ENCODE assay signal across 16 mouse cellular contexts in genomic region chr2:121178828-121179479, GRCm38 (mm10). TPM values are rescaled to one million over a fixed set of nuclear protein-coding genes. Genes with fewer than 3 reads are reported as not detected.
DNase-seq lines count a peak whose midpoint lies in the region; ATAC-seq and TF ChIP-seq lines count a peak whose summit lies in the region.
"Had no signal": no experiment of that assay in that cellular context is flagged by ENCODE, and none has a peak within 500 bp of the region (broad histone marks: within the 10 kb centered on the region; RNA-seq: fewer than 3 reads in every experiment).

No protein-coding gene starts in this region.

- H3K27ac ChIP-seq in heart, adult 2 months: no peak overlapping the region
- no peak overlapping the region for H3K27ac ChIP-seq in heart, embryonic 12.5 days (ENCODE audit: poor library complexity, severe bottlenecking)
- no peak overlapping the region for H3K27ac ChIP-seq in liver, postnatal 0 days (ENCODE audit: low read depth)
- H3K27ac ChIP-seq in liver, embryonic 11.5 days (ENCODE audit: low read depth, low read length): no peak overlapping the region
- no peak overlapping the region; the same call in 1 of the 2 replicates for H3K27ac ChIP-seq in MEL (ENCODE audit: control insufficient read depth, low read depth, low read length)
- no peak overlapping the region for H3K27ac ChIP-seq in small intestine, adult 2 months (ENCODE audit: insufficient read depth, low read depth, low read length)
- H3K27ac ChIP-seq in thymus, adult 2 months (ENCODE audit: control insufficient read depth, insufficient read depth, low read length): no peak overlapping the region
- H3K27ac ChIP-seq: limb, embryonic 12.5 days; midbrain, embryonic 15.5 days had no signal

- no peaks in the 10 kb centered on the region for H3K27me3 ChIP-seq in heart, adult 2 months (ENCODE audit: control insufficient read depth, insufficient read depth, low read length)
- H3K27me3 ChIP-seq in heart, embryonic 12.5 days (replicated peaks): no peaks in the 10 kb centered on the region
- H3K27me3 ChIP-seq in liver, postnatal 0 days (ENCODE audit: insufficient read depth, low read length): no peaks in the 10 kb centered on the region
- no peaks in the 10 kb centered on the region for H3K27me3 ChIP-seq in liver, embryonic 11.5 days (replicated peaks; ENCODE audit: control insufficient read depth, insufficient read depth, low read length)
- no peaks in the 10 kb centered on the region for H3K27me3 ChIP-seq in MEL (ENCODE audit: control insufficient read depth in 1 of 2, insufficient read depth in 2 of 2, low read length in 2 of 2)
- H3K27me3 ChIP-seq in small intestine, adult 2 months (ENCODE audit: control insufficient read depth, insufficient read depth, low read length): no peaks in the 10 kb centered on the region
- no peaks in the 10 kb centered on the region for H3K27me3 ChIP-seq in thymus, adult 2 months (ENCODE audit: control insufficient read depth, insufficient read depth, low read length)
- H3K27me3 ChIP-seq: limb, embryonic 12.5 days; midbrain, embryonic 15.5 days had no signal

- no peak overlapping the region for H3K4me3 ChIP-seq in heart, adult 2 months
- no peak overlapping the region for H3K4me3 ChIP-seq in heart, embryonic 12.5 days
- H3K4me3 ChIP-seq in liver, postnatal 0 days (ENCODE audit: low read depth, low read length): no peak overlapping the region
- H3K4me3 ChIP-seq in liver, embryonic 11.5 days (ENCODE audit: low read depth, low read length): no peak overlapping the region
- no peak overlapping the region for H3K4me3 ChIP-seq in MEL (ENCODE audit: control insufficient read depth in 1 of 2, insufficient read depth in 1 of 2, low read depth in 2 of 2, low read length in 2 of 2)
- H3K4me3 ChIP-seq in small intestine, adult 2 months (ENCODE audit: low read depth, low read length): no peak overlapping the region
- no peak overlapping the region for H3K4me3 ChIP-seq in thymus, adult 2 months (ENCODE audit: control insufficient read depth, insufficient read depth, low read length)
- H3K4me3 ChIP-seq: limb, embryonic 12.5 days; midbrain, embryonic 15.5 days had no signal

- H3K36me3 ChIP-seq in heart, adult 2 months (ENCODE audit: control insufficient read depth, insufficient read depth, low read length): peaks cover 5% of the 10 kb centered on the region; the same call in 1 of the 2 replicates
- H3K36me3 ChIP-seq in heart, embryonic 12.5 days: peaks cover 70% of the 10 kb centered on the region
- peaks cover 50% of the 10 kb centered on the region for H3K36me3 ChIP-seq in liver, postnatal 0 days (replicated peaks; ENCODE audit: insufficient read depth, low read length)
- H3K36me3 ChIP-seq in liver, embryonic 11.5 days (ENCODE audit: control insufficient read depth, insufficient read depth, low read length): peaks cover 31% of the 10 kb centered on the region
- peaks cover 3 to 22% of the 10 kb centered on the region in 2 experiments for H3K36me3 ChIP-seq in MEL (ENCODE audit: control insufficient read depth in 1 of 2, insufficient read depth in 2 of 2, low read length in 2 of 2)
- H3K36me3 ChIP-seq in small intestine, adult 2 months (ENCODE audit: control insufficient read depth, insufficient read depth, low read length): peaks cover 43% of the 10 kb centered on the region
- peaks cover 58% of the 10 kb centered on the region for H3K36me3 ChIP-seq in thymus, adult 2 months (ENCODE audit: control insufficient read depth, insufficient read depth, low read length)

- intact Hi-C loops in heart, adult 2 months (cut with DNase I): no loop called here

- no peak overlapping the region for H3K9ac ChIP-seq in heart, adult 2 months (ENCODE audit: low read depth, low read length)
- H3K9ac ChIP-seq in heart, embryonic 12.5 days: no peak overlapping the region
- no peak overlapping the region for H3K9ac ChIP-seq in liver, postnatal 0 days (replicated peaks)
- no peak overlapping the region for H3K9ac ChIP-seq in liver, embryonic 11.5 days (ENCODE audit: low read depth, low read length)
- H3K9ac ChIP-seq in MEL (ENCODE audit: control insufficient read depth, low read depth, low read length, poor library complexity, severe bottlenecking): no peak overlapping the region
- H3K9ac ChIP-seq: limb, embryonic 12.5 days; midbrain, embryonic 15.5 days had no signal

- H3K79me2 ChIP-seq in heart, adult 2 months (replicated peaks; ENCODE audit: control insufficient read depth, insufficient read depth, low read length): no peaks in the 10 kb centered on the region
- no peaks in the 10 kb centered on the region for H3K79me2 ChIP-seq in MEL (ENCODE audit: control insufficient read depth, insufficient read depth, low read length, poor library complexity)

- H3K9me3 ChIP-seq in heart, embryonic 12.5 days (replicated peaks): no peaks in the 10 kb centered on the region
- no peaks in the 10 kb centered on the region for H3K9me3 ChIP-seq in liver, postnatal 0 days (ENCODE audit: low read length)
- H3K9me3 ChIP-seq in liver, embryonic 11.5 days (ENCODE audit: control insufficient read depth, low read length): no peaks in the 10 kb centered on the region
- no peaks in the 10 kb centered on the region for H3K9me3 ChIP-seq in MEL (replicated peaks; ENCODE audit: insufficient read depth, low read length)
- H3K9me3 ChIP-seq: limb, embryonic 12.5 days; midbrain, embryonic 15.5 days had no signal

- H3K4me2 ChIP-seq in heart, embryonic 12.5 days: no peak overlapping the region
- no peak overlapping the region for H3K4me2 ChIP-seq in liver, postnatal 0 days (ENCODE audit: low read depth, low read length)
- H3K4me2 ChIP-seq in liver, embryonic 11.5 days: no peak overlapping the region
- H3K4me2 ChIP-seq: limb, embryonic 12.5 days; midbrain, embryonic 15.5 days had no signal

- TF ChIP-seq RAD21 in MEL (IDR thresholded peaks at IDR 0.05; ENCODE audit: low read depth, low read length): peak; percentile 27

- WGBS in heart, adult 2 months: 90% methylated on average over 3 of the region's 3 CpGs
- 91% methylated on average over 3 of the region's 3 CpGs for WGBS in heart, embryonic 12.5 days
- WGBS in liver, postnatal 0 days (ENCODE audit: insufficient replicate concordance): 85% methylated on average over 3 of the region's 3 CpGs
- 85% methylated on average over 3 of the region's 3 CpGs for WGBS in liver, embryonic 11.5 days
- WGBS in small intestine, adult 2 months: 94% methylated on average over 3 of the region's 3 CpGs
- 94% methylated on average over 3 of the region's 3 CpGs for WGBS in thymus, adult 2 months

- TF ChIP-seq CTCF in heart, adult 2 months (IDR thresholded peaks at IDR 0.05): peak; percentile 50
- peak; percentile 53 for TF ChIP-seq CTCF in liver, postnatal 0 days (IDR thresholded peaks at IDR 0.05; ENCODE audit: low read depth)
- TF ChIP-seq CTCF in MEL (IDR thresholded peaks at IDR 0.05 in 2 of 3, conservative IDR thresholded peaks at IDR 0.05 in 1 of 3; ENCODE audit: control insufficient read depth in 1 of 3, insufficient read depth in 1 of 3, low read depth in 2 of 3, low read length in 3 of 3, poor library complexity in 1 of 3, severe bottlenecking in 1 of 3): peak; percentile 27 to 50 (median 40); a peak in 5 of 6 replicates
- peak; percentile 23; the same call in 1 of the 2 replicates for TF ChIP-seq CTCF in small intestine, adult 2 months (IDR thresholded peaks at IDR 0.05; ENCODE audit: extremely low read depth, insufficient read length, insufficient replicate concordance, low read depth, low read length)
- no peak for TF ChIP-seq CTCF in thymus, adult 2 months (IDR thresholded peaks at IDR 0.05; ENCODE audit: borderline replicate concordance, control insufficient read depth, extremely low read depth, insufficient read depth, low read length, poor library complexity)

- no peak for DNase-seq in heart, adult 2 months
- DNase-seq in liver, postnatal 0 days: no peak
- no peak for DNase-seq in liver, embryonic 11.5 days (ENCODE audit: low spot score)
- peak; percentile 35 for DNase-seq in MEL (ENCODE audit: low read depth, low spot score)
- no peak for DNase-seq in thymus, adult 2 months
- DNase-seq in left cerebral cortex, adult 9 months (ENCODE audit: low spot score in 2 of 2): no peak
- DNase-seq: cerebellum, adult 11 months; cerebellum, postnatal 36 days; gastrocnemius, postnatal 25 days; kidney, adult 18-20 months; lung, adult 18-20 months; thymus, adult 18-20 months had no signal

- H3K4me1 ChIP-seq in heart, adult 2 months (ENCODE audit: control insufficient read depth, insufficient read depth, low read length): no peaks in the 10 kb centered on the region; the same call in 1 of the 2 replicates
- H3K4me1 ChIP-seq in heart, embryonic 12.5 days (replicated peaks): no peaks in the 10 kb centered on the region
- H3K4me1 ChIP-seq in liver, postnatal 0 days (ENCODE audit: insufficient read depth): no peaks in the 10 kb centered on the region
- no peaks in the 10 kb centered on the region for H3K4me1 ChIP-seq in liver, embryonic 11.5 days (replicated peaks; ENCODE audit: control insufficient read depth, insufficient read depth, low read length)
- no peaks in the 10 kb centered on the region for H3K4me1 ChIP-seq in MEL (ENCODE audit: control insufficient read depth in 1 of 2, insufficient read depth in 2 of 2, low read length in 2 of 2)
- no peaks in the 10 kb centered on the region for H3K4me1 ChIP-seq in small intestine, adult 2 months (ENCODE audit: control insufficient read depth, insufficient read depth, insufficient read length, low read length)
- no peaks in the 10 kb centered on the region for H3K4me1 ChIP-seq in thymus, adult 2 months (replicated peaks; ENCODE audit: control insufficient read depth, insufficient read depth, low read length)
- H3K4me1 ChIP-seq: limb, embryonic 12.5 days; midbrain, embryonic 15.5 days had no signal

- ATAC-seq in heart, embryonic 12.5 days (ENCODE audit: insufficient number of reproducible peaks, low FRiP score): no peak
- no peak for ATAC-seq in liver, postnatal 0 days
- no peak for ATAC-seq in liver, embryonic 11.5 days (replicated peaks; ENCODE audit: low FRiP score)
- ATAC-seq: midbrain, embryonic 15.5 days had no signal

- TF ChIP-seq EP300 in heart, adult 2 months (IDR thresholded peaks at IDR 0.05; ENCODE audit: insufficient read depth, low read depth, low read length): no peak
- TF ChIP-seq EP300 in liver, postnatal 0 days (IDR thresholded peaks at IDR 0.05; ENCODE audit: low read depth): no peak
- TF ChIP-seq EP300 in MEL (IDR thresholded peaks at IDR 0.05; ENCODE audit: low read depth in 1 of 2, low read length in 2 of 2): no peak

- TF ChIP-seq POLR2A in heart, adult 2 months (IDR thresholded peaks at IDR 0.05; ENCODE audit: insufficient read depth, low read depth, low read length): no peak
- no peak for TF ChIP-seq POLR2A in MEL (IDR thresholded peaks at IDR 0.05; ENCODE audit: control insufficient read depth in 1 of 2, insufficient read depth in 1 of 2, low read depth in 1 of 2, low read length in 2 of 2, poor library complexity in 1 of 2)
- TF ChIP-seq POLR2A in small intestine, adult 2 months (IDR thresholded peaks at IDR 0.05; ENCODE audit: low read depth, low read length): no peak
- TF ChIP-seq POLR2A in thymus, adult 2 months (IDR thresholded peaks at IDR 0.05; ENCODE audit: control insufficient read depth, extremely low read depth, insufficient read depth, low read length, poor library complexity): no peak

RNA-seq across cellular contexts. Expression of gene Zscan29, which starts 8.0 kb away (rescaled TPM):
- 1 to 10 TPM; 5.2 to 6.4 TPM for total RNA-seq in heart, adult 2 months (2021)
- polyA plus RNA-seq in heart, adult 2 months (2012; rRNA removed): 2.0 and 2.3 TPM in 2 replicates
- 6.8 and 7.9 TPM in 2 replicates for polyA plus RNA-seq in heart, embryonic 12.5 days (2016; fragmentation: Nextera tagmentation; extraction: Ambion mirVana)
- 3.9 and 4.4 TPM in 2 replicates for polyA plus RNA-seq in liver, postnatal 0 days (2015; fragmentation: Nextera tagmentation; extraction: Ambion mirVana)
- polyA plus RNA-seq in liver, embryonic 11.5 days (2014; fragmentation: Nextera tagmentation; extraction: Ambion mirVana): 7.6 and 8.8 TPM in 2 replicates
- total RNA-seq in MEL (2012; rRNA removed): 6.5 and 6.7 TPM in 2 replicates
- polyA plus RNA-seq in MEL (2012; ENCODE audit: insufficient read depth in 1 of 2, insufficient read length in 2 of 2, low read depth in 1 of 2, low replicate concordance in 2 of 2, missing spikeins in 1 of 2): 100 to 1,000 TPM in 1 of 2 experiments, 10 to 100 TPM in 1; 10.2 to 199 TPM
- polyA plus RNA-seq in small intestine, adult 2 months (2012; rRNA removed): 1.2 and 2.5 TPM in 2 replicates
- polyA plus RNA-seq in thymus, adult 2 months (2012; rRNA removed): 7.5 and 8.7 TPM in 2 replicates

RNA-seq across cellular contexts. Expression of gene Tubgcp4, which starts 8.5 kb away (rescaled TPM):
- 10 to 100 TPM; 13.7 to 14.3 TPM for total RNA-seq in heart, adult 2 months (2021)
- polyA plus RNA-seq in heart, adult 2 months (2012; rRNA removed): 18.5 and 22.8 TPM in 2 replicates
- 45.2 and 46.4 TPM in 2 replicates for polyA plus RNA-seq in heart, embryonic 12.5 days (2016; fragmentation: Nextera tagmentation; extraction: Ambion mirVana)
- polyA plus RNA-seq in liver, postnatal 0 days (2015; fragmentation: Nextera tagmentation; extraction: Ambion mirVana): 8.1 and 9.7 TPM in 2 replicates
- polyA plus RNA-seq in liver, embryonic 11.5 days (2014; fragmentation: Nextera tagmentation; extraction: Ambion mirVana): 50.4 and 51.0 TPM in 2 replicates
- 27.9 and 31.3 TPM in 2 replicates for total RNA-seq in MEL (2012; rRNA removed)
- polyA plus RNA-seq in MEL (2012; ENCODE audit: insufficient read depth in 1 of 2, insufficient read length in 2 of 2, low read depth in 1 of 2, low replicate concordance in 2 of 2, missing spikeins in 1 of 2): 10 to 100 TPM in 1 of 2 experiments, not detected in 1; 38.9 TPM
- polyA plus RNA-seq in small intestine, adult 2 months (2012; rRNA removed): 8.1 and 14.1 TPM in 2 replicates
- polyA plus RNA-seq in thymus, adult 2 months (2012; rRNA removed): 113 and 114 TPM in 2 replicates

RNA-seq across cellular contexts. Expression of gene Lcmt2, which starts 38.5 kb away (rescaled TPM):
- total RNA-seq in heart, adult 2 months (2021): 10 to 100 TPM; 10.8 to 11.5 TPM
- polyA plus RNA-seq in heart, adult 2 months (2012; rRNA removed): 6.2 and 9.9 TPM in 2 replicates
- 15.1 and 17.4 TPM in 2 replicates for polyA plus RNA-seq in heart, embryonic 12.5 days (2016; fragmentation: Nextera tagmentation; extraction: Ambion mirVana)
- 10.0 and 10.2 TPM in 2 replicates for polyA plus RNA-seq in liver, postnatal 0 days (2015; fragmentation: Nextera tagmentation; extraction: Ambion mirVana)
- polyA plus RNA-seq in liver, embryonic 11.5 days (2014; fragmentation: Nextera tagmentation; extraction: Ambion mirVana): 16.8 and 17.1 TPM in 2 replicates
- total RNA-seq in MEL (2012; rRNA removed): 9.4 and 13.2 TPM in 2 replicates
- 10 to 100 TPM in 1 of 2 experiments, not detected in 1; 12.9 TPM for polyA plus RNA-seq in MEL (2012; ENCODE audit: insufficient read depth in 1 of 2, insufficient read length in 2 of 2, low read depth in 1 of 2, low replicate concordance in 2 of 2, missing spikeins in 1 of 2)
- 5.5 and 7.9 TPM in 2 replicates for polyA plus RNA-seq in small intestine, adult 2 months (2012; rRNA removed)
- 13.3 and 14.9 TPM in 2 replicates for polyA plus RNA-seq in thymus, adult 2 months (2012; rRNA removed)

RNA-seq across cellular contexts. Expression of gene Adal, which starts 38.7 kb away (rescaled TPM):
- 1 to 10 TPM; 8.6 to 9.1 TPM for total RNA-seq in heart, adult 2 months (2021)
- 4.6 and 11.1 TPM in 2 replicates for polyA plus RNA-seq in heart, adult 2 months (2012; rRNA removed)
- polyA plus RNA-seq in heart, embryonic 12.5 days (2016; fragmentation: Nextera tagmentation; extraction: Ambion mirVana): 13.5 and 13.7 TPM in 2 replicates
- polyA plus RNA-seq in liver, postnatal 0 days (2015; fragmentation: Nextera tagmentation; extraction: Ambion mirVana): 5.5 and 7.3 TPM in 2 replicates
- 17.8 and 18.5 TPM in 2 replicates for polyA plus RNA-seq in liver, embryonic 11.5 days (2014; fragmentation: Nextera tagmentation; extraction: Ambion mirVana)
- 9.3 and 10.8 TPM in 2 replicates for total RNA-seq in MEL (2012; rRNA removed)
- polyA plus RNA-seq in MEL (2012; ENCODE audit: insufficient read depth in 1 of 2, insufficient read length in 2 of 2, low read depth in 1 of 2, low replicate concordance in 2 of 2, missing spikeins in 1 of 2): 100 to 1,000 TPM in 1 of 2 experiments, 10 to 100 TPM in 1; 12.1 to 101 TPM
- 0.38 and 1.3 TPM in 2 replicates for polyA plus RNA-seq in small intestine, adult 2 months (2012; rRNA removed)
- polyA plus RNA-seq in thymus, adult 2 months (2012; rRNA removed): 6.9 and 7.0 TPM in 2 replicates
